Mouse (Mus musculus) liver, embryonic 14.5 days (tissue): ENCODE data around the gene Sft2d2. TPM values are rescaled to one million over a fixed set of nuclear protein-coding genes. Genes with fewer than 3 reads are reported as not detected.

Experiments
- ATAC-seq: fragments of 200-750 bp; cut with Nextera tagmentation; 2 replicates; pipeline ENCODE4 v1.8.0; 2017; ENCODE audit warnings: moderate number of reproducible peaks, mild to moderate bottlenecking, moderate library complexity; ENCODE audit not compliant: insufficient read depth
- DNase-seq, 3 experiments: peaks; one replicate each; pipeline ENCODE4 v3.0.0-alpha.2; 2012 to 2013; ENCODE audit warnings: low read depth in 3 of 3, low spot score in 3 of 3
- H3K27ac ChIP-seq: fragments of 300-500 bp; sonication (generic); 2 replicates; pipeline ENCODE4 v1.5.1; 2014; ENCODE audit warnings: moderate library complexity, mild to moderate bottlenecking, control low read depth, inconsistent platforms
- H3K27me3 ChIP-seq: fragments of 300-500 bp; sonication (generic); 2 replicates; pipeline ENCODE4 v1.6.1; 2014; ENCODE audit warnings: mild to moderate bottlenecking, low read length, moderate library complexity; ENCODE audit not compliant: control insufficient read depth, insufficient read depth
- H3K36me3 ChIP-seq: fragments of 300-500 bp; sonication (generic); replicated peaks from 2 replicates; pipeline ENCODE4 v1.6.1; 2014; ENCODE audit warnings: low read depth; ENCODE audit not compliant: control insufficient read depth, insufficient read depth
- H3K4me1 ChIP-seq, 2 experiments: fragments of 200-500 bp in 1 of 2; fragments of 300-500 bp in 1 of 2; sonication (generic) in 1 of 2; replicated peaks; 2 replicates each; pipeline ENCODE4 v1.6.1; 2012 to 2014; ENCODE audit warnings: antibody characterized with exemption in 1 of 2, inconsistent platforms in 1 of 2, low read length in 1 of 2; ENCODE audit not compliant: control insufficient read depth in 2 of 2, insufficient read depth in 2 of 2
- H3K4me2 ChIP-seq: fragments of 300-500 bp; sonication (generic); 2 replicates; pipeline ENCODE4 v1.6.1; 2014; ENCODE audit warnings: low read depth, mild to moderate bottlenecking, control low read depth, moderate library complexity
- H3K4me3 ChIP-seq, 2 experiments: fragments of 200-500 bp in 1 of 2; fragments of 300-500 bp in 1 of 2; sonication (generic) in 1 of 2; 2 replicates each; pipeline ENCODE4 v1.5.1; 2012 to 2014; ENCODE audit warnings: low read depth in 2 of 2, low read length in 2 of 2, mild to moderate bottlenecking in 2 of 2, control low read depth in 1 of 2, inconsistent platforms in 1 of 2, moderate library complexity in 1 of 2; ENCODE audit not compliant: insufficient read depth in 1 of 2
- H3K9ac ChIP-seq: fragments of 300-500 bp; sonication (generic); replicated peaks from 2 replicates; pipeline ENCODE4 v1.6.1; 2014; ENCODE audit warnings: mild to moderate bottlenecking, control low read depth, moderate library complexity
- H3K9me3 ChIP-seq: fragments of 300-500 bp; sonication (generic); 2 replicates; pipeline ENCODE4 v1.6.1; 2016; ENCODE audit warnings: low read length, mixed read lengths; ENCODE audit not compliant: control insufficient read depth
- CTCF ChIP-seq: IDR thresholded peaks from 2 replicates; pipeline ENCODE4 v1.5.1; 2016; ENCODE audit warnings: antibody characterized with exemption, low read depth, control low read depth
- EP300 ChIP-seq: IDR thresholded peaks from 2 replicates; pipeline ENCODE4 v1.6.1; 2016; ENCODE audit warnings: antibody characterized with exemption, low read depth
- whole genome bisulfite sequencing: fragments of 180-500 bp; shearing (Covaris S2); extraction: QIAGEN DNeasy Blood & Tissue Kit; methylation state at CpG from one replicate; pipeline ENCODE4 v1.1.7; 2014; ENCODE audit not compliant: insufficient replicate concordance; 5-methylcytosine and 5-hydroxymethylcytosine counted together
- polyA plus RNA-seq, 2 experiments: library from polyadenylated mRNA; depleted of rRNA in 1 of 2; stranded (reverse) in 1 of 2; unstranded in 1 of 2; fragments of >200 nt; fragmentation: Nextera tagmentation in 1 of 2; extraction: Ambion mirVana in 1 of 2; gene quantifications; 2 replicates each; pipeline versions ENCODE4 v1.2.1 to v1.2.3; 2012 to 2014

Sft2d2 gene
- polyA plus RNA-seq, 2 experiments: 5.0 to 8.0 TPM

GRCm38 (mm10) chr1:165203488-165204035 lies 9.3 kb upstream of the Sft2d2 start:
- Histone ChIP-seq H3K36me3 (no peaks in the 10 kb centered on the region), H3K4me3 (no peak overlapping the region), H3K9me3 (no peaks in the 10 kb centered on the region), H3K27ac (no peak overlapping the region), H3K4me2 (no peak overlapping the region), H3K4me1 (no peaks in the 10 kb centered on the region; a peak in 1 of 4 replicates), H3K27me3 (no peaks in the 10 kb centered on the region), H3K9ac (no peak overlapping the region)
- DNase-seq (no peak), ATAC-seq (no peak)
- WGBS: 21% methylated on average over 2 of the region's 2 CpGs
- TF ChIP-seq CTCF (no peak), EP300 (no peak)

GRCm38 (mm10) chr1:165201445-165202012 lies 7.3 kb upstream of the Sft2d2 start:
- WGBS: 58% methylated on average over 4 of the region's 4 CpGs
- Histone ChIP-seq H3K4me1 (no peaks in the 10 kb centered on the region; a peak in 1 of 4 replicates), H3K27me3 (no peaks in the 10 kb centered on the region), H3K36me3 (no peaks in the 10 kb centered on the region), H3K4me3 (no peak overlapping the region), H3K9me3 (no peaks in the 10 kb centered on the region), H3K4me2 (no peak overlapping the region), H3K27ac (no peak overlapping the region), H3K9ac (no peak overlapping the region)
- no peak for DNase-seq
- TF ChIP-seq CTCF (no peak), EP300 (no peak)
- ATAC-seq: no peak

GRCm38 (mm10) chr1:165200748-165201147 lies 6.5 kb upstream of the Sft2d2 start:
- Histone ChIP-seq H3K27me3 (no peaks in the 10 kb centered on the region), H3K4me3 (no peak overlapping the region), H3K9me3 (no peaks in the 10 kb centered on the region), H3K9ac (no peak overlapping the region), H3K27ac (no peak overlapping the region), H3K4me2 (no peak overlapping the region), H3K4me1 (no peaks in the 10 kb centered on the region; a peak in 1 of 4 replicates), H3K36me3 (no peaks in the 10 kb centered on the region)
- no peak for ATAC-seq
- DNase-seq: no peak
- TF ChIP-seq CTCF (no peak), EP300 (no peak)
- WGBS: 69% methylated on average over 8 of the region's 8 CpGs

- DNase-seq (no peak), ATAC-seq (no peak)
- Histone ChIP-seq H3K27ac (no peak overlapping the region), H3K4me3 (no peak overlapping the region), H3K4me2 (no peak overlapping the region), H3K4me1 (peaks cover 6 to 11% of the 10 kb centered on the region in 2 experiments), H3K36me3 (no peaks in the 10 kb centered on the region), H3K9ac (no peak overlapping the region), H3K27me3 (no peaks in the 10 kb centered on the region), H3K9me3 (no peaks in the 10 kb centered on the region)
- WGBS: 62% methylated on average over 3 of the region's 3 CpGs
- TF ChIP-seq EP300 (no peak), CTCF (no peak)
These were observed 5.4 kb upstream of the Sft2d2 start for GRCm38 (mm10) chr1:165199639-165200038.

- no peak overlapping the region for H3K27ac ChIP-seq
These were observed 4.7 kb upstream of the Sft2d2 start for GRCm38 (mm10) chr1:165198951-165199350.

More at GRCm38 (mm10) chr1:165198951-165199350, 4.7 kb upstream of the Sft2d2 start:
- Histone ChIP-seq H3K9ac (no peak overlapping the region), H3K4me1 (peaks cover 6 to 12% of the 10 kb centered on the region in 2 experiments), H3K27me3 (no peaks in the 10 kb centered on the region), H3K9me3 (no peaks in the 10 kb centered on the region), H3K36me3 (no peaks in the 10 kb centered on the region), H3K4me2 (no peak overlapping the region), H3K4me3 (no peak overlapping the region)
- ATAC-seq (no peak), DNase-seq (no peak)
- TF ChIP-seq EP300 (no peak), CTCF (no peak)
- 23% methylated on average over 1 of the region's 1 CpGs for WGBS
